Mouse (Mus musculus): ENCODE results near the gene Cryzl2.

The Cryzl2 gene

DNA sequence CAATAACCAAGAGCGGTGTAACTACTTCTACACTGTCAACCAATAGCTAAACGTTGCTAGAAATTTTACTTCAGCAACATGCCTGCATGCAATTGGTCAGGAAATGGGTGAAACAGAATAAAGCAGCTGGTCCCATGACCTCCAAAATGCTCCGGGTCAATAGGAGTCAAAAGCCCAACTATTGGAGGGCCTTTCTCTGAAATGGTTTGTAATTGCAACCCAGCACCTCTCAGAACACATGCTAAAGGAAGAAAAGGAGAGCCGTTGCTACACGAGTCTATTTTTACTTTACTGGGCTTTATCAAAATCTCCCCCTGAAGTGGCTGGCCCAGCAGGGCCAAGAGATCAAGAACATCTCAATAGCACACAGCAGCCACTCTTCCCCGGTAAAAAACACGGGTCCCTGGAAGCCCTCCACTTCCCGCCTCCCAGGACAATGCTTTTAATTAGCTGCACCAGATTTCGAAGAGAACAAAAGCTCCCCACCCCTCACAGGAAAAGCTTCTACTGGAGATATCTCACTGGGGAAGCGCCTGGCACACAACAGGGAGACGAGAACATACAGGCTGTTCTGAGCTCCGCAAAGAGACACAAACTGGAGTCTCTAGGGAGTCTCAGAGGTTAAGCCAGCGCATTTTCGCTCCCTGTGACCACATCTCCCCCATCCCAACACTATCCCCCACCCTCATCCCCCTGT, 15.2 kb upstream of the Cryzl2 start:
- peak in 1 of 2 experiments; percentile 21 for DNase-seq (ENCODE audit: low spot score in 2 of 2)

DNA sequence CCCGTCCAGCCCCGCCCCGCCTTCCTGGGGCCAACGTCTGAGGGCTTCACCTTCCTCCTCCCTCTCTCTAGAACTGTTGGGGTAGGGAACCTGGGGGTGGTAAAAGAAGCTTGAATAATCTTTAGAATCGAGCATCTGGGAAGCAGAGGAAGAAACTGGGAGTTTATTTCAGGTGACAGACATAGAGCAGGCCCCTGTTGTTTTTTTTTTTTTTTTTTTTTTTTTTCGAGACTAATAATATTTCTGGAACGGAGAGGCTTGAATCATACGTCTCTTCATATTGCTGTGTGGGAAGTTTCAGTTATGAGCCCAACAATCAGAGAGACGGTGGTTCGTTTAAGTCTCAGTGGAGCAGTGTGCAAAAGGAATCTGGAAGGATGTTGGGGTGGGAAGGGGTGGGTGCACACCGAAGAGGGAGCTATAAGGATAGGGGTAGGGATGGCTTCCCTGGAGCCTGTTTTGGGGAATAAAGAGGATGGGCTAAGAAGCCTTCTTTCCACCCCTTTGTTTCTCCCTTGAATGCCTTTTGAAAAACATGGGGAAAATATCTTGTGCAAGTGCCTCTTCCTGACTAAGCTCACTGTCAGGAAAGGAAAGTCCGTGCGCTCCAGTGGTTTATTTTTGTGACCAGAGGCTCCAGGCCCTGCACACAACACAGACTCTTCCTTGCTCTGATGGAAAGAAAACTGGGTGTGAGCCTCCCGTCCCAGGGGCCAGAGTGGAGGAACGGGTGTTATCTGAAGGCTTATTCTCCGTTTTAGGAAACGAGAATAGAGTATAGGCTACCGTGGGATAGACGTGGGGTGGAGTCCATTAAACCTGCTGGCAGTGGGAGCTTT, 14.4 kb upstream of the Cryzl2 start:
- DNase-seq (ENCODE audit: low spot score in 2 of 2): no peak

DNA sequence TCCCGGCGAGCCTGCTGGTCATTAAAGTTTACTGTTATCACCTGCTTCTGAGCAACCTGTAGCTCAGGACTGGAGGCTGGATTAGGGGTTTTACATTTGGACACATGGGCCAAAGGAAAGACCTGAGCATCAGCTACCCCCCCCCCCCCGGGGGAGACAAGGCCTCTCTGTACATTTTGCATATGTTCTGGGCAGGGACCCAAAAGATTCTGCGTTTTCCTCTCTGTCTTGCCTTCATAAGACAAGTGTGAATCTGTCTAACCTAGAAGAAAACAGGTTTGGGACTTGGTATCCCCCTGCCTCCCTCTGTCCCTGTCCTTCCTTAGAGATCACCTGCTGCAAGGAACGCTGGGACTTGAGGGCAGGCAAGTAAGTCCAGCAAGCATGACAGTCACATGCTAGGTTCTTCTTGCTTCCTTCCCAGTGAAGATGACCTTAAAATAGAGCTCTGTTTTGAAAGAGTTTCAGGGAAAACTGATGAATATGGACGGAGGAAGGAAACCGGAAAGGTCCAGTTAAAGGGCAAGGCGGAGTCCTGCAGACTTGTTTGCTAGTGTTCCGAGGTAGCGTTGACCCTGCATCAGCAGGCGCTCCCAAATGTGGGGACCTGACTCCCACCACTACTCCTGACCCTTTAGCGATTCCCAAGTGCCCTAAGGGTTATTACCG, 13.6 kb upstream of the Cryzl2 start:
- DNase-seq (ENCODE audit: low spot score in 2 of 2): no peak

DNA sequence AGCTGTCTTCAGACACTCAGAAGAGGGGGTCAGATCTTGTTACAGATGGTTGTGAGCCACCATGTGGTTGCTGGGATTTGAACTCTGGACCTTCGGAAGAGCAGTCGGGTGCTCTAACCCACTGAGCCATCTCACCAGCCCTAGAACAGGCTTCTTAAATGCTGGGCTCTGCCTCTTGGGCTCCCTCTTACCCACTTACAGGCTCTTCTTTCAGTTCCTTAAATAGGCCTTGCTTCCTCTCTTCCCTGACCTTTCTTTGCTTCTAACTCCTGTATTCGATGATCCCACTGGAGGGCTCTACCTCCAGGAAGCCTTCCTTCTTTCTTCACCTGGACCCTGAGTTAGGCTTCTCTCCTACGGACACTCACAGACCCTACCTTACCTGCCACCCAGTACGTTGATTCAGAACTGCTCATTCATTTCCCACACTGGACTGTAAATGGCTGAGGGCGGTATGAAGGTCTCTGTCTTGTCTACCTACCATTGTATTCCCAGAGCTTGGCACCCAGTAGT, 12.9 kb upstream of the Cryzl2 start:
- DNase-seq (ENCODE audit: low spot score in 2 of 2): no peak

DNA sequence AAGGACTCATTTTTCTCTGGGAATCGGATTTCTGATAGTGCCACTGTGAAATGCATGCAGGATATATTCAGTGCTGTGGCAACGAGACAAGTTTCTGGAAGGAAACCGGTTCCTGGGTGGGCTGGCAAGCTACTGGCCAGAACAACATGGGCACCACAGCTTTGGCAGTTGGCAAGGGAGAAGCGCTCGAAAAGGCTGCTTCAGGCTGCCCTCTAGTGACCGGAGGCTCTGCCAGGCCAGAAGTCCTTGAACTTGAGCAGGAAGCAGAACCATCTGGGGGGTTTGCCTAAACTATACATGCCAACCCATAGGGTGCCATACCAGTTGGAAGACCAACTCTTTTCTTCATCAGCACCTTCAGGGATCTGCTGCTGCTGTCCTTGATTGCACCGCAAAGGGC, 12.1 kb upstream of the Cryzl2 start:
- DNase-seq (ENCODE audit: low spot score in 2 of 2): peak in 1 of 2 experiments; percentile 29

DNA sequence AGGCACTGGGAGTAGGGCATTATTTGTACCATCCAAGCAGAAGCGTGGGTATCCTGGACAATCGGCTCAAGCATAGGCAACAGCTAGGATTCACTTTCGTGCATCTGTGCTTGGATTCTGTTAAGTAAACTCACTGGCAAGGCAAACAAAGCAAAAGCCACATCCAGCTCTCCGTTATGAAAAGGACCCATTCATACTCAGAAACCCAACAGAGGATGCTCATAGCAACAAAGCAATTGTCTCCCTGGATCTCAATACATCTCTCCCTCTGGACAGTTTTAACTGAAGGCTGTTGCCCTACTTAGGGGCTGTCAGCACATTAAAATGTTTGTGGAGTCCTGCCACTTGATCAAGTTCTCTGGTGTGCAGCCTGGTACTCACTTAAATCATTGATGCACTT, 11.2 kb upstream of the Cryzl2 start:
- no peak for DNase-seq (ENCODE audit: low spot score in 2 of 2)

DNA sequence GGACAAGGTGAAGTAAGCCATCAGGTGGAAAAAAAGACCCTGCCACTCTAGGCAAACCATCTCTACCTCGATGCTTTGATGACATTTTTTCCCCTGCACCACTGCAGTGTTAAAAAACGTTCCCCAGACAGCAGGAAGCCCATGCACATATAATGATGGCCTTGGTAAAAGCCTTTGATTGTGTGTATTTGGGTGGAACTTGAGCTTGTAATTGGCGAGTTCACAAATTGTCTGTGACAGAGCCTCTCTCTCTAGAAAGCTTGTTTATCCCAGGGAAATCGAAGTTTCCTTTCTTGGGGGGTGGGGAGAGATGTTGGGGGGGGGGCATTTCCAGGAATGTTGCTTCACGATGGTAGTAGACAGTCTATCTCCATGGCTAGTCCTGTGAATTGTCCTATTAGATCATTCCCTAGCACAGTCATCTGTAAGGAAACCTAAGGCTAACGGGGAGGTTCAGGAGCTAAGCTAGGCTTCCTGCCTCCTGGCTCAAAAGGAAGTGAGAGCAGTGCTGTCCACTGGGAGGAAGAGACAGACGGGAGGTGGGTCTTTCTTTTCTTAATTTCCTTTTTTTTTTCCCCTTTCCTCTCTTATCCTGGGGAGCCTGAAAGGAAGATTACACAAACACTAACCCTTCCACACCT, 10.1 kb upstream of the Cryzl2 start:
- DNase-seq (ENCODE audit: low spot score in 2 of 2): no peak

DNA sequence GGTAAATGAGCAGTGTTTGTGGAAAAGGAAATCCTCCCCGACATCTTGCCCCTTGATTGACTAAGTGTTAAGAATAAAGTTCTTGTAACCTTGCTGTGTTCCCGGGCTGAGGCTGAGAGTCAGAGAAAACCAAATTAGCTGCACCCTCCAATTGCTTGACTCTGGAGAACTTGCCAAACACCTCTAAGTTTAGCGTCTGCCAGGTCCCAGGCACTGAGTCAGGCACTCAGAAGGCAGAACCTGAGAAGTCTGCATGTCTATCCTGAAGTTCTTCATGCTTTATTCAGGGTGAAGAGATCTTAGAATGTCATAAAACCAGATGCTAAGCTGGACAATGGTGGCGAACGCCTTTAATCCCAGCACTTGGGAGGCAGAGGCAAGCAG, 9.6 kb upstream of the Cryzl2 start:
- DNase-seq (ENCODE audit: low spot score in 2 of 2): no peak

DNA sequence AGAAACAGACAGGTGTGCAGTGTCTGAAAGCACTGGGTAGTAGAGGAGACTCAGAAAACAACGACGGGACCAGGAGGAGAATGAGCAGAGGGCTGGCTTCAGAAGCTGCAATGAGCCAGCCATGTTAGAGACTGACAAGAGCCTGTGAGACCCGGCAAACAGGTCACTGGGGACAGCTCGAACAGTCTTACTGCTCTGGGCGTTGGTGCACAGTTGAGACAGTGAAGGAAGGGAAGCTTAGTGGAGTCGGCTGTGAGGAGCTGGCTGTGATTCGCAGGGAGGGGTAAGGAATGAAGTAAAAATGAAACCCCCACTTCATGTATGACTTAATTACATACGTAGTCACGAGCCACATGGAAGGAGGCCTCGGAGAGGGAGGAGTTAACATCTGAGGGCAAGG, 8.8 kb upstream of the Cryzl2 start:
- DNase-seq (ENCODE audit: low spot score in 2 of 2): no peak

DNA sequence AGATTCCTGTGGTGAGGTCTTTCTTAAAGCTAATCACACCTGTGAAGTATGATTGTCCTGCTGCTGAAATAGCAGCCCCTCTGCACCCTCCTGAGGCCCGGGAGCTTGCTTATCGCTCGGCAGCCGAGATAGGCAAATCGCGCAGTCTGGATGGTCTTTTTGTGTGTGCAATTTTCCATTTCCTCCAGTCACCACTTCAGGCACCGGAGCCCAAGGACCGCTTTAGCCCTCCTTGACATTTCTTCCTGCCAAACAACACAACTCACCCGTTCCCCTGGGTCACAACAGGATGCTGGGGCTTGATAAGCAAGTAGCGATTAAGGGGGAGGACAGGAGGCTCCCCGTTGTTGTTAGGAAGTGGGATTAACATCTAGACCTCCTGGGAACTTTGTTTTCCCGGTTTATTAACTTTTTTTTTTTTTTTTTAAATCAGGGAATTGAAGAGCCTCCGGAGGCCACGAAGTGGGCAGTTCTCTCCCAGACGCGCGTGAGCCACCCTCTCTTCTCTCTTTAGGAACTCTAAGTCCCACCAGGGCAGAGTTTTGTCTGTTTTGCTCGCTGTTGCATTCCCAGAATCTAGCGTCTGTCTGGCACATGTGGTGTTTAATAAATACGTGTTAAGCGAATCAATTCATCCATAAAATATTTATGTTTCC, 8.3 kb upstream of the Cryzl2 start:
- DNase-seq (ENCODE audit: low spot score in 2 of 2): no peak

DNA sequence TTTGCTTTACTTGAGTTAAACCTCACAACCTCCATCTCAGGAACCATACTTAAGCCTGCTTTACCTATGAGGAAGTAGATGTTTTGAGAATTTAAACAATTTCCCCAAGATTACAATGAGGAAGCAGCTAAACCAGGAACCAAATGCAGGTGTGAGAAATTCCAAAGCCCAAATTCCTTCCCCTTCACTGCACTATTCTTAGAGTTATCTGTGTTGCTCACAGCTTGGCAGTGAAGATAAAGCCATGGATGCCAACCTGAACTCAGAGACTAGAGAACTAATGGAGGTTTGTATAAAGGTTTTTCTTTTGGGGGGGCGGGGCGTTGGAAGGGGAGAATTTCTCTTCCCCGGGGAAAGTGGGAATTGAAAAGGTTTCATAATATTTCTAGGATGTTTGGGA, 6.1 kb upstream of the Cryzl2 start:
- no peak for DNase-seq (ENCODE audit: low spot score in 2 of 2)

DNA sequence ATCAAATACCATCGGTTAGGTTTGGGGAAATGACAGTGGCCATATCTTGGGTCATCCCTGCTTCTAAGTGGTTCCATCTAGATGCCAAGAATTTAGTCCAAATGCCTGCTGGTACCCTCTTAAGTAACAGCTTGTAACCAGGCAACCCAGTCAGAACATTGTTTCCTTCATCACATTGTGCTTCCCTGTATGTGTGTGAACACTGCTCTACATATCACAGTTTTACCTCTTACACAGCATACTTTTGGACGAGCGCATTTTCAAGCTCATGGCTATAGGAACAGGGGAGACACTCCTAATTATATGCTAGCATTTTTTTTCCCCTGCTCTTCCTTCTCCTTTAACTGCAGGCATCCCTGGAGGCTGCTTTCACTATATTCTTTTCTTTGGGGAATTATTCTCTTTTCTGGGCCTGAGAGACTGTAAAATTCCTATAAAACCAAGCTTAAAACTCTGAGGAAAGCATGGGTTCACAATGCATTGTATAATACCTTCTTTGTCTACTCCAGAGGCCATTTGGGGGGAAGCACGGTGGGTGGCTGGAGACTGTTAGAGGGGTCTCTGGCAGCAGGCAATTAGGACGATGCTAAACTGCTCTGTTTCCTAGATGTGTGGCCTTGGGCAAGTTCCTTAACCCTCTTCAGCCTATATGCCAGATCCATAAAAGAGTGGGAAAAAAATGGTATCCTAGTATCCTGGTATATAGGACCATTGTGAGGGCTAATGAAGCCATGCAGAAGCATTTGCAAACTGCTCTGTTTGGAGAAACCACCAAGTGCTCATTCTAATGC, 5.4 kb upstream of the Cryzl2 start:
- no peak for DNase-seq (ENCODE audit: low spot score in 2 of 2)

DNA sequence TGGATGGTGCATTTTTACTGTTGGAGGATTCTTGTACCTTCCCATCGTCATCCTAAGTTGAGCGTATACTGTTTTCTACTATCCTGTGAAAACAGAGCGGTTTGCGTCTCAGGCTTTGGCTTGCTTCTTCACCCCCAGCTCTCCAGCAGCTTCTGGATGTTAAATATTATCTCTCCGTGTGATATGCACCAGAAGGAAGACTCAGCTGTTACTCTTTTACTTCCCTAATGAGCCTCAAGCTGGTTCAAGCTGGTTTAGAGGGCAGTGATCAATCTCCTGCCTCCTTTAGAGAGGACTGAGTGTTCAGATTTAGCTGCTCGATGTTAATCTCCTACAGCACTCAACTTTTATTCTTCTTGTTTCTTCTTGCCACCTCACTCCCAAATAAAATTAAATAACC, 3.5 kb upstream of the Cryzl2 start:
- DNase-seq (ENCODE audit: low spot score in 2 of 2): no peak

DNA sequence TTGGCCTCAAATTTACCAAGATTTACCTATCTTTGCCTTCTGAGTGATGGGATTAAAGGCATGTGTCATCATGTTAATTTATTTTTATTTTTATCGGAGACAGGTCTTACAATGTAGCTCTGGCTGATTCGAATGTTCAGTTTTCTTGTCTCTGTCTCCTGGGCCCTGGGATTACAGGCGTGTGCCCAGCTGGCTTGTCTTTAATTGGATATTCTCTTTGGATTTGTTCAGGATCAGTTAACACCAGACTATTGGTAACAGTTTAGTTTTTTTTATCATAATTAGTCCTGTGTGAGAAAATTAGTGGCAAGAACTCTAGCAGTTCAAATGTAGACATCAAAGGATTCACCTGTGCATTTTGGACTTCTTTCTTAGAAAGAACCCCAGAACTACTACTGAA, 588 bp upstream of the Cryzl2 start:
- no peak for DNase-seq (ENCODE audit: low spot score in 2 of 2)

DNA sequence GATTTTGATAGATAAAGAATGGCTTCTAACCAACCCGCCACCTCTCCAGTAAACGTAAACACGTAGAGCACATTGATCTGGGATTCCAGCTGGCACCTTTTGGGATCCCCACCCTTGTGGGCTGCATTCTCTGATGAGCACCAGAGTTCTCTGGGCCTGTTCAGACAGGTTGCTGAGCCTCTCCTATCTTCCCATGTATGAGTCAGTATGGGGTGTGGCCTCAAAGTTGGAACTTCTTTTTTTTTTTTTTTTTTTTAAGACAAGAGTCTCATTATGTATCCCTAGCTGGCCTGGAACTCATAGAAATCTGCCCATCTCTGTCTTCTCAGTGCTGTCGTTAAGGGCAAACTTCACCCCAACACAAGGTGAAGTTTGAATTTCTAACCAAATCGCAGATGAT, 1.5 kb downstream of the Cryzl2 start:
- no peak for DNase-seq (ENCODE audit: low spot score in 2 of 2)

DNA sequence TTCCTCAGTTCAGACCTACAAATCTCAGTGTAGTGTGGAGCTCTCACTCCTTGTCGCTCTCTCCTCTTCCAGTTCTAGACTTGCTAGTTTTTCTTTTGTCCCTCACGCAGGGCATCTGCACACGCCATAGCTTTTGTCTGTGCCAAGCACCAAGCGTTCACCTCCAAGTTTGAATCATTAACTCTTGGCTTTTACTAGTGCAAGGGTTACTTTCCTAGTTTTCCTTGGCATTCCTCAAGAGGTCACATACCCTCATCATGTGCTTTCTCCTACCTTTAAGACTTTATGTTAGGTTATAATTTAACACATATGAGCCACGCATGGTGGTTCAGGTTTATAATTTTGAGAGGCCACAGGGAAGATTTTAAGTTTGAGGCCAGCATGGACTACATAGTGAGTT, 2.9 kb downstream of the Cryzl2 start:
- DNase-seq (ENCODE audit: low spot score in 2 of 2): no peak

DNA sequence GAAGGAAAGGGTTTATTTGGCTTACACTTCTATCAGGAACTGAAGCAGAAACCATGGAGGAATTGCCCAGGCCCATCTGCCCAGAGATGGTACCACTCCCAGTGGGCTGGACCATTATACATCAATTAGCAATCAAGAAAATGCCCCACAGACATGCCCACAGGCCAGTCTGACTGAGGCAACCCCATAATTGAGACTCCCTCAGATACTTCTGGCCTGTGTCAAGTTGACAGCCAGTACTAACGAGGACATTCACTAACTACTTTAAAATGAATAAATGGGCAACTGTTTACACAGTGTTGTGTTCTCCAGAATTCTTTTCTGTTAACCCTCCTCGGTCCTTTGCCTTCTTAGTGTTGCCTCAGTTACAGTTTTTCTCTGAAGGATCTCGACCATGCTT, 4.0 kb downstream of the Cryzl2 start:
- DNase-seq (ENCODE audit: low spot score in 2 of 2): no peak

DNA sequence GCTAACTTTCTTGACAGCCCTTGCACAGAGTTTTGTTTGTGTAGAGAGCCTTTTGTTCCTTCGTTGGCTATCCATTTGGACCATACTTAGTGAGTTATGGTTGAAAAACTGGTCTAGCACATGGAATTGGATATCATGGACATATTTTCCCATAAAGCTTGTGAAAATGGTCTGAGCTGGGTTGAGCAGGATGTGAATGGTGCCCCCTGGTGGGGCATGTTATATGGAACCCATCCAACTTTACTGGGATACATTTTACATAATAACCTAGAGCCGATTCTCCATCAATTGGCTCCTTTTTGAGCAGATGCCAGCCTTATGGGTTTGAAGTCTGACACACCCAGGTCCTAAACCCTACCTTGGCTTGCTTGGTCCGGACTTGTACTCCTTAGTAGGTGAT, 6.8 kb downstream of the Cryzl2 start:
- no peak for DNase-seq (ENCODE audit: low spot score in 2 of 2)

DNA sequence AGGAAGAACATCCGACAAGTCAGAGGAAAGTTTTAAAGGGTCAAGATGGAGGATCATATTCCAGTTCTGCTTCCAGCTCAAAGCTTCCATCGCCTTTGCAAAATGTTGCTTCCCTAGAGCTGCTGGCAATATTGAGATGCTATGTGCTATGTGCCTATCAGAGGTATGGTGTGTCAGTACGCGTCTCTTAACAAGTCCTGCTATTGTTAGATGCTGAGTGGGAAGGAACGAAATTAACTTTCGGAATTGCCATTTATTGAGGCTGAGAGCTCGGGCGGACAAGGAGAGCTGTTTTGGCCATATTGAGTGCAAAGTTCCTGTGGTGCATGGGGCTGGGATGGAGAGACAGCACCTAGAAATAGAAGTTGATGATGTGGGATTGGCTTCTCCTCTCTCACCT, 9.5 kb downstream of the Cryzl2 start:
- no peak for DNase-seq (ENCODE audit: low spot score in 2 of 2)

DNA sequence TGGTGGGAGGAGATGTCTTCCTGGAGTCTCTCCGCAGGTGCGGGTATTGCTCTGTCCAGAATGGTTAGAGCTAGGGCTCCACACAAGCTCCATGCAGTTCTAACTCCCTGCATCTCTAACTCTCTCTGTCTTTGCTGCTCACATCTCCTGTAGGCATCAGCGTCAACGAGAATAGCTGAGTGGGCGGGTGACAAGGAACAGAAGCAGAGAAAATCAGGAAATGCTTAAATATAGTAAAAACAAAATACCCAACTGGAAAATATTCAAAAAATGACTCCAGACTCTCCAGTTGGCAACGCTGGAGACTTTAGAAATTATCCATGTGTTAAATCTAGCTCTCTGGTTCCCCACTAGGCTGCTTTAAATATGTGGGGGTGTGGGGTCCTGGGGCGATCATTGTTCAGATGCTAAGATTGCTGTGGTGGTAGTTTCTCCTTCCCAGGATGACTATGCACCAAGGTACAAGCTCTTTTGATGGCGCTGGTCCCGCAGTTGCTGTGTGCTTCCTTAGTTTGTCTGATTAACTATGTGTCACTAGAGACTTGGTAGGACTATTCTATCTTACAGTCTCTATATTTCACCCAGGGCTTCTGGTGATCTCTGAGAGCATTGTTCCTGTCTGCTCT, 12.5 kb downstream of the Cryzl2 start:
- DNase-seq (ENCODE audit: low spot score in 2 of 2): no peak
